Mouse (Mus musculus): Measurements from ENCODE around the gene Saxo1. TPM values are rescaled to one million over a fixed set of nuclear protein-coding genes. Genes with fewer than 3 reads are reported as not detected.
A peak's percentile ranks its signal among the peaks of the same experiment; 100 is the strongest.

Saxo1 gene
- polyA plus RNA-seq, 1 experiment from 2014 or later: not detected

DNA sequence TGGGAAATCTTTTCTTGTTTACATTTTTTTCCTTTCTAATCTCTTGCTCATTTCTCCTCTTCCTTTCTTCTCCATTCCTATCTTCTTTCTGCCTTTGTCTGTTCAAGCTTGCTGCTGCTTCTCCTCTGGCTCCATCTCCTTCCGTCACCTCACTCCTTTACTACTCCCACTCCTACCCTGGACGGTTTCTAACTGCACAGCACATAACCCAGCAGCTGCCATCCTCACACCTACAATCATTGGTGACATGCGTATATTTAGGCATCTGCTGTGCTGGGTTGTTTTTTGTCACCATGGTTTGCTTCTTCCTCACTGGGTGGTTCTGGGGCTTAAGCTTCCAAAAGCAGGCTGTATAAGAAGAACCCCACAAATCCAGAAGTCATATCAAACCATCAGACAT lies 107.7 kb downstream of the Saxo1 start:
- Histone ChIP-seq H3K9me3 (ENCODE audit: control insufficient read depth, low read length) (no peaks in the 10 kb centered on the region), H3K36me3 (ENCODE audit: control insufficient read depth, insufficient read depth, low read length) (no peaks in the 10 kb centered on the region), H3K27me3 (replicated peaks; ENCODE audit: control insufficient read depth, insufficient read depth, low read length) (no peaks in the 10 kb centered on the region), H3K4me2 (ENCODE audit: low read length) (no peak overlapping the region), H3K4me1 (ENCODE audit: control insufficient read depth, insufficient read depth, low read depth, low read length) (no peaks in the 10 kb centered on the region), H3K4me3 (ENCODE audit: low read length) (no peak overlapping the region), H3K27ac (ENCODE audit: low read depth, low read length) (no peak overlapping the region), H3K9ac (ENCODE audit: low read depth, low read length) (no peak overlapping the region)
- 89% methylated on average over 3 of the region's 3 CpGs for WGBS
- no peak for ATAC-seq

DNA sequence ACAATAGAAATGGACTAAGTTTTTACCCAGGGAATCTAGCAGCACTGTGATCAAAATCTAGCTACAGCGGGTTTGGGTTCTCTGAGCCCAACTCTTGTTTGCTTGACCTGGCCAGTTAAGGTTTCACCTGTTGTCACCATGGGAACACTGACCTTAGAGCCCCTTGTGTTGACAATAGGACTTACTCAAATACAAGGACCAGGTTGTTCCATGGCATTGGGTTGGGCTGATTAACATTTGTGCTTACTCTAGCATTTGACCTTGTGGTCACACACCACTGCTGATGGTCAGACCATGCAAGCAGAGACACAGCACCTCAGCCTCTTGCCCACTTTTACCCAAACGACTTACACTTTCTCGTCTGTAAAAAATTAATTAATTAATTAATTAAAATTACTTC lies 121.8 kb downstream of the Saxo1 start:
- Histone ChIP-seq H3K27me3 (replicated peaks; ENCODE audit: control insufficient read depth, insufficient read depth, low read length) (no peaks in the 10 kb centered on the region), H3K27ac (ENCODE audit: low read depth, low read length) (no peak overlapping the region), H3K9ac (ENCODE audit: low read depth, low read length) (no peak overlapping the region), H3K9me3 (ENCODE audit: control insufficient read depth, low read length) (no peaks in the 10 kb centered on the region), H3K4me1 (ENCODE audit: control insufficient read depth, insufficient read depth, low read depth, low read length) (no peaks in the 10 kb centered on the region), H3K4me2 (ENCODE audit: low read length) (no peak overlapping the region), H3K4me3 (ENCODE audit: low read length) (no peak overlapping the region), H3K36me3 (ENCODE audit: control insufficient read depth, insufficient read depth, low read length) (no peaks in the 10 kb centered on the region)
- WGBS: 91% methylated on average over 3 of the region's 3 CpGs
- ATAC-seq: no peak

DNA sequence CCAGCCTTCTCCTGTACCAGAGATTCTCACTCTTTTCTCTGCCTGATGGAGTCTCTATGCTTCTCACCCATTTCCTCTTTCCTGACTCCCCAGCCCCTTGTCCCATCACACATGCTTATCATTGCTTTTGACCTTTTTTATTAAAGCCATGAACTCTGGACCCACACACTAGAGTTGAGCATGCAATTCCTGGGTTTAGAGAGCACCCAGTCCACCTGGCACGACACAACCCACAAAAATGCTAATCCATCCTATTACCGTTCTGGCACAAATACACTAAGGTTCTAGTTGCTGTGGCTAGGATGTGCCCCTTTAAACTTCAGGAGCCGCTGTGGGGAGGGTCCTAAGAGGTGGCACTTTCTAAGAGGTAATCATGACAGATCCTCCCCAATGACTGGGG lies 122.5 kb downstream of the Saxo1 start:
- 92% methylated on average over 3 of the region's 3 CpGs for WGBS
- Histone ChIP-seq H3K4me1 (ENCODE audit: control insufficient read depth, insufficient read depth, low read depth, low read length) (no peaks in the 10 kb centered on the region), H3K36me3 (ENCODE audit: control insufficient read depth, insufficient read depth, low read length) (no peaks in the 10 kb centered on the region), H3K9me3 (ENCODE audit: control insufficient read depth, low read length) (no peaks in the 10 kb centered on the region), H3K4me2 (ENCODE audit: low read length) (no peak overlapping the region), H3K27me3 (replicated peaks; ENCODE audit: control insufficient read depth, insufficient read depth, low read length) (no peaks in the 10 kb centered on the region), H3K9ac (ENCODE audit: low read depth, low read length) (no peak overlapping the region), H3K27ac (ENCODE audit: low read depth, low read length) (no peak overlapping the region), H3K4me3 (ENCODE audit: low read length) (no peak overlapping the region)
- ATAC-seq: no peak

DNA sequence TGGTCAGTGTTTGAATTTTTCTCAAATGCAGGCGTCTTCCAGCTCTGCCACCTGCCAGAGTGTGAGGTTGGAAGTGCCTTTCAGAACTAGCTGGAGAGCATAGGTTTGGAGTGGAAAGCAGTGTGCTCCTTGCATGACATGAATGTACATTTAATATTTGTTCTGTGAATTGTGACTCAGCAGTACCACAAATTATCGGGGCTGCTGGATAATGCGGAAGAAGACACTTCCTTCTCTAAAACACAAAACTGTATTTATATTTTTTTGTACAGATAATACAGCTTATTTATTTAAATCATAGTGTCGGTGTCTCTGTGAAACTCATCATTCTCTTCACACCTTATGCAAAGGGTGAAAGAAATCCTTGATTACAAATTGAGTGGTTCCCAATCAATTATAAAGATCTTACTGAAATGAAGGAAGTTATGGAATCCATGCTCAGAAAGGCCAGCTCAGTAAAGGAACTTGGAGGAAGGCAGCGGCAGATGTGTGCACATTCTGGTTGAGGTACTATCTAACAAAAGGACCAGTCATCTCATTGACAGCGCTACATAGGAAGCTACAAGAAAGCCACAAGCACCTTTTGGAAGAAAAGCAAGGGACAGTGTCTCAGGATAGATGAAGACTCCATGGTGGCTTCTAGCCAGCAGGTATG lies 129.9 kb downstream of the Saxo1 start:
- no peak overlapping the region for H3K27ac ChIP-seq (ENCODE audit: low read depth, low read length)
- no peak overlapping the region for H3K4me3 ChIP-seq (ENCODE audit: low read length)
- no peaks in the 10 kb centered on the region for H3K36me3 ChIP-seq (ENCODE audit: control insufficient read depth, insufficient read depth, low read length)
- no peak overlapping the region for H3K9ac ChIP-seq (ENCODE audit: low read depth, low read length)
- H3K4me1 ChIP-seq (ENCODE audit: control insufficient read depth, insufficient read depth, low read depth, low read length): peaks cover 2% of the 10 kb centered on the region; the same call in 1 of the 2 replicates
- H3K4me2 ChIP-seq (ENCODE audit: low read length): no peak overlapping the region
- no peak for ATAC-seq
- H3K9me3 ChIP-seq (ENCODE audit: control insufficient read depth, low read length): no peaks in the 10 kb centered on the region
- WGBS: 91% methylated on average over 6 of the region's 6 CpGs
- no peaks in the 10 kb centered on the region for H3K27me3 ChIP-seq (replicated peaks; ENCODE audit: control insufficient read depth, insufficient read depth, low read length)

DNA sequence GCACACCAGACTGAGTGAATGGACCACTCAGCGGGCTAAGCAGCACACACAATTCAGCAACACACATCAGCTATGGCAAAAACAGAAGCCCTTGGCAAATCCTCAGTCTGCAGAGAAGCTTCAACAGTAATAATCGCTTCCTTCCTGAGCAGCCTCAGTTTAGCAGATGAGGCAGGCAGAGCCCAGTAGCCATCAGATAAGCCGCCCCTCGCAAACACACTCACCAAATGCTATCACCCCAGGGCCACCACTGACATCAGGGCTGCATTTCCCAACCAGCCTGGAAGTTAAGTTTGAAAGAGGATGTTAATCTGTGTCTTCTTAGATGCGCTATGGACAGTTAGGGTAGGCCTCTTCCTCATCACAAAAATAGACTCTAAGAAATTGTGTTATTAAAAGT lies 130.8 kb downstream of the Saxo1 start:
- no peaks in the 10 kb centered on the region for H3K9me3 ChIP-seq (ENCODE audit: control insufficient read depth, low read length)
- H3K4me3 ChIP-seq (ENCODE audit: low read length): no peak overlapping the region
- no peak overlapping the region for H3K27ac ChIP-seq (ENCODE audit: low read depth, low read length)
- no peak overlapping the region for H3K4me2 ChIP-seq (ENCODE audit: low read length)
- no peak for ATAC-seq
- H3K9ac ChIP-seq (ENCODE audit: low read depth, low read length): no peak overlapping the region
- peaks cover 2% of the 10 kb centered on the region; the same call in 1 of the 2 replicates for H3K4me1 ChIP-seq (ENCODE audit: control insufficient read depth, insufficient read depth, low read depth, low read length)
- 67% methylated on average over 5 of the region's 5 CpGs for WGBS
- H3K36me3 ChIP-seq (ENCODE audit: control insufficient read depth, insufficient read depth, low read length): no peaks in the 10 kb centered on the region
- H3K27me3 ChIP-seq (replicated peaks; ENCODE audit: control insufficient read depth, insufficient read depth, low read length): no peaks in the 10 kb centered on the region

DNA sequence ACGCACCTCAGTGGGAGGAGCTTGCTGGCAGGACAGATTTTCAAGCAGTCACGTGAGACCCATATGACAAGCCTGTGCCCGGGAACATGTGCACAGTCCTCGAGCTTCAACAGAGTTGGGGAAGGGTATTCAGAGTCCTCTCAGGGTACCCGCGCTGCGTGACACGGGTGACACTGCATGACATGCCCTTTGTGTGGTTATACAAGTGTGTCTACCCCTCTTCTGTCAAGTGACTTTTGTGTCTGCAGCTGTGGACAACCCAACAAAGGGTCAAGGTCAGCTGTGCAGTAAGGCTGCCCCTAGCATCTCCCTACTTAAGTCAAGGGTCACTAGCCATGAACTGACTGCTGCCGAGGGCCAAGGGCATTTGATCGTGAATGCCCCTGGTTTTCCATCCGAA lies 131.6 kb downstream of the Saxo1 start:
- Histone ChIP-seq H3K36me3 (ENCODE audit: control insufficient read depth, insufficient read depth, low read length) (no peaks in the 10 kb centered on the region), H3K4me3 (ENCODE audit: low read length) (no peak overlapping the region), H3K4me2 (ENCODE audit: low read length) (no peak overlapping the region), H3K9me3 (ENCODE audit: control insufficient read depth, low read length) (no peaks in the 10 kb centered on the region), H3K27me3 (replicated peaks; ENCODE audit: control insufficient read depth, insufficient read depth, low read length) (no peaks in the 10 kb centered on the region), H3K4me1 (ENCODE audit: control insufficient read depth, insufficient read depth, low read depth, low read length) (peaks cover 2% of the 10 kb centered on the region; the same call in 1 of the 2 replicates), H3K27ac (ENCODE audit: low read depth, low read length) (no peak overlapping the region), H3K9ac (ENCODE audit: low read depth, low read length) (no peak overlapping the region)
- WGBS: 47% methylated on average over 11 of the region's 11 CpGs
- ATAC-seq: no peak

DNA sequence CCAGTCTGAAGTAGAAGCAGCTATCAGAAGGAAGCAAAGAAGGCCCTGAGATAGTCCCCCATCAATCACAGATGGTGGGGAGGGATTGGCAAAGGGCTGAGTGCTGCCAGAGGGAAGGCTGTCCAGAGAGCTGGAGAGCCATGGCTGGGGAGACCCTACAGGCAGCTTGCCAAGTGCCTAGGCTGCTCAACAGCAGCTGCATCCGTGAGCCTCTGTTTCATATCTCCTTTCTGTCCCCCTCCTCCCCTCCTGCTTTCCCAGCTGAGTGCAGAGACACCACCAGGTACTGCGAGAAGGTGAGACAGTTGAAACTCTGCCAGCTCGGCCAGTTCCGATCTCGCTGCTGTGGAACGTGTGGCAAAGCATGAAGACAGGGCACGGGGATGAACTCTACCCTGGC lies 132.5 kb downstream of the Saxo1 start:
- Histone ChIP-seq H3K4me3 (ENCODE audit: low read length) (no peak overlapping the region), H3K9me3 (ENCODE audit: control insufficient read depth, low read length) (no peaks in the 10 kb centered on the region), H3K36me3 (ENCODE audit: control insufficient read depth, insufficient read depth, low read length) (no peaks in the 10 kb centered on the region), H3K27ac (ENCODE audit: low read depth, low read length) (no peak overlapping the region), H3K4me1 (ENCODE audit: control insufficient read depth, insufficient read depth, low read depth, low read length) (peaks cover 2% of the 10 kb centered on the region; the same call in 1 of the 2 replicates), H3K4me2 (ENCODE audit: low read length) (no peak overlapping the region), H3K27me3 (replicated peaks; ENCODE audit: control insufficient read depth, insufficient read depth, low read length) (no peaks in the 10 kb centered on the region), H3K9ac (ENCODE audit: low read depth, low read length) (no peak overlapping the region)
- WGBS: 82% methylated on average over 7 of the region's 7 CpGs
- ATAC-seq: peak; percentile 45

DNA sequence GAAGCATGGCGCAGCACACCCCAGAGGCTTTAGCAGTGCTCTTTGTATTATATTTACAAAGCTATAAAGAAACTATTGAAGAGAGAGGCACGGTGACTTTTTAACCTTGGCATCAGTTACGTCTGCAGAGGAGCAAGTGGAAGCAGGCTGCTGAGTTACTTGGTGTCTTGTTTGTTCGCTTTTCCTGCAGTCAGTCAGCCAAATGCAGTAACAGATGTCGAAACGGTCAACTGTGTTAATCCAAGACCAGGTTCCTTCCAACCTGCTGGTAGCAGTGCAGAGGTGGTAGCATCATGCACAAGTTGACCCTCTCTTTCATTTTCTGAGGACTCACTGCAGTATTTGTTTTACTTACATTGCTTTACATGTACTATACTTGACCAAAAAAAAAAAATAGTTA lies 135.5 kb downstream of the Saxo1 start:
- H3K27me3 ChIP-seq (replicated peaks; ENCODE audit: control insufficient read depth, insufficient read depth, low read length): no peaks in the 10 kb centered on the region
- no peak overlapping the region for H3K27ac ChIP-seq (ENCODE audit: low read depth, low read length)
- no peaks in the 10 kb centered on the region for H3K9me3 ChIP-seq (ENCODE audit: control insufficient read depth, low read length)
- no peak overlapping the region for H3K9ac ChIP-seq (ENCODE audit: low read depth, low read length)
- WGBS: 68% methylated on average over 6 of the region's 6 CpGs
- no peak overlapping the region for H3K4me3 ChIP-seq (ENCODE audit: low read length)
- no peaks in the 10 kb centered on the region for H3K36me3 ChIP-seq (ENCODE audit: control insufficient read depth, insufficient read depth, low read length)
- no peak overlapping the region for H3K4me2 ChIP-seq (ENCODE audit: low read length)
- peaks cover 2% of the 10 kb centered on the region; the same call in 1 of the 2 replicates for H3K4me1 ChIP-seq (ENCODE audit: control insufficient read depth, insufficient read depth, low read depth, low read length)
- ATAC-seq: no peak

DNA sequence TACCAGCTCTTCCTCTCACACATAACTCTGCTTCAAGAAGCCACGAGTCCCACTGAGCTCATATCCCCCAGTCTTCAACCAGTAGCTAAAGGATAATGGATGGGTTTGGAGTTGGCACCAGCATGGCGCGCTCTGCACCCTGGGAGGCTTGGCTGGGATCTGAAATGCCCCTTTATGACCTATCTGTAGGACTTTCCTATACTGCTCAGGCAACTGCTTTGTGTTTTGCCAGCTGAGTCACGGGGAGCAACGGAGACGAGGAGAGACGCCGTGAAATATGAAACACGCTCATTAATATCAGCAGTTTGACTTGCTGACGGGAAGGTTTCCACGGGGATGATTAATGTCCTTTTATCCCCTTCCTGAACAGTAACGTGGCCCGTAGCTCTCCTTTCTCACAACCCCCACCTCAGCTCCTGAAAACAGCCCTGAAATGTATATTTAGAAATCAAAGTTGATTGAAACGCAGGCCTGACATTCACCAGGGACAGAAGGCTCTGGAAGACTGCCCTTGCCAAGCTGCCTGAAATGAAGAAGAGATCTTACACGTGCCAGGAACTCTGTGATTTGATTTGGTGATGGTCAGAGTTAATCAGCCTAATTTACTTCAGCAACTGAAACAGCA lies 141.6 kb downstream of the Saxo1 start:
- Histone ChIP-seq H3K36me3 (ENCODE audit: control insufficient read depth, insufficient read depth, low read length) (no peaks in the 10 kb centered on the region), H3K27ac (ENCODE audit: low read depth, low read length) (no peak overlapping the region), H3K9me3 (ENCODE audit: control insufficient read depth, low read length) (no peaks in the 10 kb centered on the region), H3K9ac (ENCODE audit: low read depth, low read length) (no peak overlapping the region), H3K4me1 (ENCODE audit: control insufficient read depth, insufficient read depth, low read depth, low read length) (0 out of 2 replicates have a peak, but pooled peaks cover 2% of the 10 kb centered on the region), H3K27me3 (replicated peaks; ENCODE audit: control insufficient read depth, insufficient read depth, low read length) (no peaks in the 10 kb centered on the region), H3K4me2 (ENCODE audit: low read length) (0 out of 2 replicates have a peak overlapping the region, but pooled peaks have one; percentile 5), H3K4me3 (ENCODE audit: low read length) (no peak overlapping the region)
- ATAC-seq: peak; percentile 83
- WGBS: 35% methylated on average over 15 of the region's 15 CpGs
